In the genomic region with DNA sequence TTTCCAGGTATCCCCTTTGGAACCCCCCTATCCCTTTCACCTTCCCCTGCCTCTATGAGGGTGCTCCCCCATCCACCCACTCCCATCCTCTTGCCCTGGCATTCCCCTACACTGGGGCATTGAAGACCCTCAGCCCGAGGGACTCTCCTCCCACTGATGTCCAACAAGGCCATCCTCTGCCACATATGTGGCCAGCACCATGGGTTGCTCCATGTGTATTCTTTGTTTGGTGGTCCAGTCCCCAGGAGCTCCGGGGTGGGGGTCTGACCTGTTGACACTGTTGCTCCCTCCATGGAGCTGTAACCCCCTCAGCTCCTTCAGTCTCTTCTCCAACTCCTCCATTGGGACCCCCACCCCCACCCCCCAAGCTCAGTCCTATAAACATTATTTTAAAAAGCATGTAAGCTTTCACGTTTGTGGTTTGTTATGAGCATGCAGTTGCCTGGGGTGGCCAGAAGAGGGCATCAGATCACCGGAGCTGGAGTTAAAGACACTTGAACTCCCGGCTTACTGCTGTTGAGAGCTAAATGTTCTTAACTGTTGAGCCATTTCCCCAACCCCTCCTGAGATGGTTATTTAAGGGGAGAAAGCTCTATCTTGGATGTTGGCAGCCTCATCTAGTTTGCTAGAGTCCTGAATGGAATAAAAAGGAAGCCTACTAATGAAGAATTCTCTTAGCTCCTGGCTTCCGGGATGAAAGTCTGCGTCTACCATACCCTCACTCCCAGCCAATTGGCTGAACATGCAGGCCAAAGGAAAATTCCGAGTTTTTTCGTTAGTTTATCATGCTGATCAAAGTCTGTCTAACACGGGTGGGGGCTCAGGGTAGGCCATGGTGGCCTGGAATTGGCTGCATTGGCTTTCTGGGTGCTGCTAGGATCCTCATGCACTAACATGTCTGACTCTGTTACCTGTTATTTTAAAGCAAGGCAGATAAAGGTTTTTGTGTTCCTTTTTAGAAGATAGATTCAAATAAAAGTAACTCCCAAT, we compare ENCODE assay signal across 9 mouse cellular contexts. TPM values are rescaled to one million over a fixed set of nuclear protein-coding genes. Genes with fewer than 3 reads are reported as not detected.
DNase-seq lines count a peak whose midpoint lies in the region; ATAC-seq and TF ChIP-seq lines count a peak whose summit lies in the region.
"Had no signal": no experiment of that assay in that cellular context is flagged by ENCODE, and none has a peak within 500 bp of the region (broad histone marks: within the 10 kb centered on the region; RNA-seq: fewer than 3 reads in every experiment).

No protein-coding gene starts in this region.

- H3K9ac ChIP-seq in intestine, embryonic 14.5 days (ENCODE audit: low read length): no peak overlapping the region
- no peak overlapping the region for H3K9ac ChIP-seq in liver, adult 2 months (ENCODE audit: low read depth, low read length)
- H3K9ac ChIP-seq: stomach, embryonic 15.5 days had no signal

- no peaks in the 10 kb centered on the region for H3K27me3 ChIP-seq in forebrain, embryonic 10.5 days (ENCODE audit: poor library complexity, severe bottlenecking)
- no peaks in the 10 kb centered on the region for H3K27me3 ChIP-seq in intestine, embryonic 14.5 days (replicated peaks; ENCODE audit: control insufficient read depth, insufficient read depth, low read length)
- no peaks in the 10 kb centered on the region for H3K27me3 ChIP-seq in liver, adult 2 months (ENCODE audit: control insufficient read depth, insufficient read depth, low read length)
- H3K27me3 ChIP-seq: stomach, embryonic 15.5 days had no signal

- peaks cover 4% of the 10 kb centered on the region for H3K36me3 ChIP-seq in forebrain, embryonic 10.5 days (replicated peaks)
- no peaks in the 10 kb centered on the region for H3K36me3 ChIP-seq in intestine, embryonic 14.5 days (ENCODE audit: control insufficient read depth, insufficient read depth, low read length)
- H3K36me3 ChIP-seq in liver, adult 2 months (ENCODE audit: control insufficient read depth, insufficient read depth, low read length): no peaks in the 10 kb centered on the region
- H3K36me3 ChIP-seq: stomach, embryonic 15.5 days had no signal

- 43% methylated on average over 10 of the region's 10 CpGs for WGBS in forebrain, embryonic 10.5 days
- WGBS in intestine, embryonic 14.5 days: 39% methylated on average over 10 of the region's 10 CpGs
- WGBS in liver, adult 2 months: 19% methylated on average over 10 of the region's 10 CpGs

- no peak overlapping the region for H3K4me2 ChIP-seq in intestine, embryonic 14.5 days (ENCODE audit: low read length)
- H3K4me2 ChIP-seq: stomach, embryonic 15.5 days had no signal

- no peak for TF ChIP-seq POLR2A in liver, adult 2 months (IDR thresholded peaks at IDR 0.05; ENCODE audit: extremely low read depth, insufficient read depth, low read length)

- H3K27ac ChIP-seq in forebrain, embryonic 10.5 days: no peak overlapping the region
- no peak overlapping the region for H3K27ac ChIP-seq in intestine, embryonic 14.5 days (ENCODE audit: low read depth)
- no peak overlapping the region for H3K27ac ChIP-seq in liver, adult 2 months (replicated peaks; ENCODE audit: insufficient read depth, low read depth, low read length)
- H3K27ac ChIP-seq: stomach, embryonic 15.5 days had no signal

- no peak overlapping the region for H3K4me3 ChIP-seq in forebrain, embryonic 10.5 days
- no peak overlapping the region for H3K4me3 ChIP-seq in intestine, embryonic 14.5 days (ENCODE audit: low read depth, low read length)
- H3K4me3 ChIP-seq in liver, adult 2 months (ENCODE audit: insufficient read depth, low read depth, low read length): no peak overlapping the region
- H3K4me3 ChIP-seq: stomach, embryonic 15.5 days had no signal

- DNase-seq in urinary bladder, postnatal 14 days (ENCODE audit: low spot score): peak; percentile 46
- DNase-seq in urinary bladder, adult 2 months (ENCODE audit: low spot score): no peak
- peak; percentile 34 for DNase-seq in c-Kit-negative CD71-positive TER-119-positive erythroid progenitor cells, embryonic 14.5 days (ENCODE audit: low read depth, low spot score)
- peak; percentile 62 for DNase-seq in forebrain, embryonic 10.5 days (ENCODE audit: extremely low spot score, low spot score)
- DNase-seq in intestine, embryonic 14.5 days (ENCODE audit: low spot score): peak; percentile 74
- peak; percentile 67 for DNase-seq in liver, adult 2 months (ENCODE audit: extremely low read depth, low read depth, low spot score)
- DNase-seq in natural killer cell, adult 2 months (ENCODE audit: low spot score in 2 of 2): peak; percentile 8 to 21
- DNase-seq in thymus, postnatal 0 days (ENCODE audit: low spot score): peak; percentile 49

- H3K79me2 ChIP-seq in liver, adult 2 months (ENCODE audit: control insufficient read depth, insufficient read depth, low read length): no peaks in the 10 kb centered on the region

- no peak for ATAC-seq in intestine, embryonic 14.5 days (replicated peaks; ENCODE audit: low FRiP score, low TSS enrichment, low read depth)

- peak; percentile 77 for TF ChIP-seq CTCF in liver, adult 2 months (IDR thresholded peaks at IDR 0.05; ENCODE audit: low read depth, low read length)

- H3K4me1 ChIP-seq in forebrain, embryonic 10.5 days: no peaks in the 10 kb centered on the region
- no peaks in the 10 kb centered on the region for H3K4me1 ChIP-seq in intestine, embryonic 14.5 days (replicated peaks; ENCODE audit: control insufficient read depth, insufficient read depth, low read length)
- peaks cover 11% of the 10 kb centered on the region for H3K4me1 ChIP-seq in liver, adult 2 months (ENCODE audit: control insufficient read depth, insufficient read depth, low read length)
- H3K4me1 ChIP-seq: stomach, embryonic 15.5 days had no signal

- no peaks in the 10 kb centered on the region for H3K9me3 ChIP-seq in forebrain, embryonic 10.5 days
- no peaks in the 10 kb centered on the region for H3K9me3 ChIP-seq in intestine, embryonic 14.5 days (ENCODE audit: control insufficient read depth, low read length)
- H3K9me3 ChIP-seq: stomach, embryonic 15.5 days had no signal

RNA-seq across cellular contexts. Expression of gene Dck, which starts 26.8 kb away (rescaled TPM):
- polyA plus RNA-seq in urinary bladder, adult 2 months (2012; rRNA removed): 5.8 TPM in 2 replicates
- 122 and 127 TPM in 2 replicates for polyA plus RNA-seq in forebrain, embryonic 10.5 days (2016; fragmentation: Nextera tagmentation; extraction: Ambion mirVana)
- polyA plus RNA-seq in intestine, embryonic 14.5 days (2014; fragmentation: Nextera tagmentation; extraction: Ambion mirVana): 49.6 and 52.3 TPM in 2 replicates
- total RNA-seq in liver, adult 2 months (2014; rRNA removed): 3.0 and 3.4 TPM in 2 replicates
- polyA plus RNA-seq in liver, adult 2 months (2012; rRNA removed): 1.2 and 1.4 TPM in 2 replicates
- 279 and 282 TPM in 2 replicates for polyA plus RNA-seq in thymus, postnatal 0 days (2015; fragmentation: Nextera tagmentation; extraction: Ambion mirVana)
